Mouse (Mus musculus): ENCODE results near the gene Btbd35f18. TPM values are rescaled to one million over a fixed set of nuclear protein-coding genes. Genes with fewer than 3 reads are reported as not detected.

The Btbd35f18 gene
- polyA plus RNA-seq (2017; shearing (Covaris generic)) = not detected

DNA sequence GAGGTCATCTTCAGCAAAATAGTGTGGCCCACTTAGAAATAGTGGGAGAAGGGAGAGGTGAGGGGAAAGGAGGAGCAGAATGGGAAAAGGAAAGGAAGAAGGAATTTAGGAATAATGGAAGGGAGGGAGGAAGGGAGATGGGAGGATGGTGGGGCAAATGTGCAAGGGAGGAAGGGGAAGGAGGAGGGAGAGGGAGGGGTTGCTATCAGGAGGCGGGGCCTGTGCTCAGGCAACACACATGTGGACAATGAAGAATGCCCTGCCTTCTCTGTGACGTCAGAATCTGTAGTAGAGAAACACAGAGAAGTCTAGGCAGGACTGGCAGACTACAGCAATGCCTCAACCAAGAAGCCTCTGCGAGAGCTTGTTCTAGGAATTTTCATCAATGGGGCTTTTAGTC lies at the start of gene Btbd35f18:
TSS of gene Btbd35f18 (plus strand) at position 301 of the 400 bp plus-strand sequence.

Other genes starting within 250 kb of the Btbd35f18 start
- gene Btbd35f10, start 52.7 kb downstream of the Btbd35f18 start, polyA plus RNA-seq (2017; shearing (Covaris generic)) = not detected